Mouse (Mus musculus) forebrain, embryonic 11.5 days (tissue): Measurements from ENCODE around the gene Bcl9. TPM values are rescaled to one million over a fixed set of nuclear protein-coding genes. Genes with fewer than 3 reads are reported as not detected.

Experiments
- ATAC-seq: fragments of 200-750 bp; cut with Nextera tagmentation; replicated peaks from 2 replicates; pipeline ENCODE4 v1.8.0; 2017; ENCODE audit warnings: moderate TSS enrichment; ENCODE audit not compliant: low FRiP score
- DNase-seq: peaks from one replicate; pipeline ENCODE4 v3.0.0-alpha.2; 2017; ENCODE audit warnings: low spot score
- H3K27ac ChIP-seq: fragments of 300-500 bp; sonication (generic); 2 replicates; pipeline ENCODE4 v1.5.1; 2014; ENCODE audit warnings: low read depth, low read length
- H3K27me3 ChIP-seq: fragments of 300-500 bp; sonication (generic); 2 replicates; pipeline ENCODE4 v1.6.1; 2014; ENCODE audit warnings: mild to moderate bottlenecking, low read length, mixed read lengths; ENCODE audit not compliant: control insufficient read depth, insufficient read depth
- H3K36me3 ChIP-seq: fragments of 300-500 bp; sonication (generic); 2 replicates; pipeline ENCODE4 v1.6.1; 2014; ENCODE audit warnings: mild to moderate bottlenecking, low read length, moderate library complexity, mixed read lengths; ENCODE audit not compliant: control insufficient read depth, insufficient read depth
- H3K4me1 ChIP-seq: fragments of 300-500 bp; sonication (generic); replicated peaks from 2 replicates; pipeline ENCODE4 v1.6.1; 2014; ENCODE audit warnings: low read length, mixed read lengths; ENCODE audit not compliant: control insufficient read depth, insufficient read depth
- H3K4me2 ChIP-seq: fragments of 300-500 bp; sonication (generic); 2 replicates; pipeline ENCODE4 v1.6.1; 2014; ENCODE audit warnings: low read depth, mild to moderate bottlenecking, low read length, moderate library complexity, mixed read lengths; ENCODE audit not compliant: severe bottlenecking
- H3K4me3 ChIP-seq: fragments of 300-500 bp; sonication (generic); 2 replicates; pipeline ENCODE4 v1.5.1; 2014; ENCODE audit warnings: low read depth, low read length
- H3K9ac ChIP-seq: fragments of 300-500 bp; sonication (generic); 2 replicates; pipeline ENCODE4 v1.6.1; 2014; ENCODE audit warnings: low read length
- H3K9me3 ChIP-seq: fragments of 300-500 bp; sonication (generic); 2 replicates; pipeline ENCODE4 v1.6.1; 2016; ENCODE audit warnings: low read length, mixed read lengths; ENCODE audit not compliant: control insufficient read depth
- WGBS: fragments of 180-500 bp; shearing (Covaris S2); extraction: QIAGEN DNeasy Blood & Tissue Kit; methylation state at CpG from one replicate; pipeline ENCODE4 v1.1.7; 2014; 5-methylcytosine and 5-hydroxymethylcytosine counted together
- polyA plus RNA-seq: library from polyadenylated mRNA; unstranded; fragments of >200 nt; fragmentation: Nextera tagmentation; extraction: Ambion mirVana; gene quantifications from 2 replicates; pipeline ENCODE4 v1.2.1, GENCODE M21; 2014

The Bcl9 gene
- polyA plus RNA-seq, 1 experiment from 2014 or later = 81.8 TPM

DNA sequence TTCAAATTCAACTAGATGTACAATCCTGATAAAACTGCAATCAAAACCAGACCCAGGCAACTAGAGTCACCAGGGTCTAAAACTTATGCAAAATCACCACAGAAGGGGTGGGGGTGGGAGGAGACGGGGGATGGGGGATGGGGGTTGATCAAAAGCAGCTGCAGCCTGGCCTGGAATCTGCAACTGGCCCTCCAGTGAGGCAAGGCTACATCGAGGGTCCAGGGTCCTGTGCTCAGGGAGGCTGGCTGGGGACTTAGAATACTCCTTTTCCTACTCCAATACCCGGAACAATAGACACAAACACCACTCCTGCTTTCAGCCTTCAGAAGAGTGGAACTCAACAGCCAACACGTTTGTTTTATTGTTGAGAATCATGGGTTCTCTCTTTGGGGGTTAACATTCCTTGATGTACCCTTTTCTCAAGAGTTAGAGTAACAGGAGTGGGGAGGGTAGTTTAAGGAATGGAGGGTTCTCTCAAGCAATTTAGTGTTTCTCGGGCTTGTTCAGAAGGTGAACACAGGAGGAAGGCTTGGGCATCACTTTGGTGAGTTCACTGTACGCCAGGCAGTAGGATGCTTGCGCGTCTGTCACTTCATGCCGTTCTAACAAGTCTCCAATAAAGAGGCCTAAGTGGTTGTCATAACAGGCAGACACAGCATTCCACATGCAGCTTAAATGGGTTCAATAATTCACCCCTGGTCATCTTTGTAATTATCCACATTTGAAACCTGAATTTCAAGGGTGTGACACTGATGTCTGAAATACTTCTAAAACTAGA is 43.7 kb downstream of the Bcl9 start:
- Histone ChIP-seq H3K27me3 (no peaks in the 10 kb centered on the region), H3K27ac (no peak overlapping the region; the same call in 1 of the 2 replicates), H3K4me2 (peak overlapping the region; percentile 15; the same call in 1 of the 2 replicates), H3K4me3 (no peak overlapping the region), H3K36me3 (no peaks in the 10 kb centered on the region), H3K9me3 (peaks cover 5% of the 10 kb centered on the region; the same call in 1 of the 2 replicates), H3K9ac (no peak overlapping the region), H3K4me1 (peaks cover 26% of the 10 kb centered on the region)
- ATAC-seq = no peak; the same call in 1 of the 2 replicates
- DNase-seq = peak; percentile 63
- WGBS = 26% methylated on average over 9 of the region's 9 CpGs

DNA sequence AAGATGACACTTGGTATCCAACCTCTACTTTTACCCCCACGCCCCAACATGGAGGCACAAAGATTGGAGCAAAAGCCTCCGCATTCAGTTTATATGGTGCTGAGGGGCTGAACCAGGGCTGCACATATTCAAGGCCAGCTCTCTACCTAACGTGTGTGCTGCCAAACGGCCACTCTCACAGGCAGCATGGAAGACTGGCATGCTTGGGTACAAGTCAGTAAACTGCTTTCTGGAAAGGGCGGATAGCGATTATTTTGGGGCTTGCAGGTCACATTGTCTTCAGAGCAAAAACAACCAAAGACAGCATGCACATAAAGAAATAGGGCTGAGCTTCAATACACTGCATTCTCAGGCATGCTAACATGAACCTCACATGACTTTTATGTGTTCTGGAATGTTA is 44.8 kb downstream of the Bcl9 start:
- Histone ChIP-seq H3K4me1 (peaks cover 26% of the 10 kb centered on the region), H3K4me3 (no peak overlapping the region), H3K27ac (no peak overlapping the region), H3K4me2 (no peak overlapping the region), H3K9ac (no peak overlapping the region), H3K27me3 (no peaks in the 10 kb centered on the region), H3K9me3 (no peaks in the 10 kb centered on the region), H3K36me3 (no peaks in the 10 kb centered on the region)
- no peak for ATAC-seq
- 81% methylated on average over 6 of the region's 6 CpGs for WGBS
- DNase-seq = no peak

DNA sequence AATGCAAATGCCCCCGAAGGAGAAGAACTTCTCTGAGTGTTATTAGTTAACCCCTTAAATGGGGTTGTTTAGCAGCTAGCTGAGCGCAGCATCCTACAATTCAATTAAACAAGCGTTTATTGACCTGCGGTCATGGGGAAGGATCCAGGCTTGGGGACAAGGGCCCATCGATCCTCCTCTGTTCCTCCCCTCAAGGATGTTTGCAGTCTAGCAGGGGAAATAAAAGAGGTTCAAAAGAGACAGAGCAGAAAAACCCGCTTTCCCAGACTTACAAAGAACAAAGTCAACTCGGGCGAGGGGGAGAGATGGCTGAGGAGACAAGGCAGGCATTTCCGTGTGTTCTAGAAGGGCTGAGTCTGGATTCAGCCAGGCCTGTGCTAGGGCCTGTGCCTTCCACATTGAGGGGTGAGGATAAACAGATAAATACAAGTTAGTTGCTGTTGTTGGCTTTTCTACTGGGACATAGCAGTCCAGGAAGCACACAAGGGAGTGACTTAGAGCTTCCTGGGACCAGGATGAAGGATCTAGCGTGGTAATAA is 55.0 kb downstream of the Bcl9 start:
- Histone ChIP-seq H3K9me3 (no peaks in the 10 kb centered on the region), H3K27me3 (no peaks in the 10 kb centered on the region), H3K4me2 (no peak overlapping the region), H3K9ac (no peak overlapping the region), H3K4me1 (no peaks in the 10 kb centered on the region), H3K27ac (no peak overlapping the region), H3K4me3 (no peak overlapping the region), H3K36me3 (no peaks in the 10 kb centered on the region)
- ATAC-seq = no peak
- DNase-seq = peak; percentile 51
- 33% methylated on average over 10 of the region's 10 CpGs for WGBS

DNA sequence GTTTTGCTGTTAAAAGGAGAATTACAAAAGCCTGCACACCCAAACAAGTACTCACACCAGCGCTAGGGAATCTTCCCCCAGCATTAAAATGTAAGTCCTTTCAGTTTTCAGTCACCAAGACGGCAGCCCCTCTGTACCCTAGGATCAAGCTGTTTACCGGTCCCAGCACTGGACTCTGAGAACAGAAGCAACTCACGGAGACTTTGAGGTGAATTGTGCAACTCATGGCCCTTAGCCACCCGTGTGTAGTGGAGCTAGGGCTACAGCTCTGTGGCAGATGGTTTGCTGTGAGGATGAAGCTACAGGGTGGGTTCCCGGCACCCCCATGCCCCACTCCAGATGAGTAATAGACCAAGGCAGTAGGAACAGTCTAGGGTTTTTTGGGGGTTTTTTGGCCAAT is 55.9 kb downstream of the Bcl9 start:
- ATAC-seq = no peak; the same call in 1 of the 2 replicates
- Histone ChIP-seq H3K4me3 (no peak overlapping the region), H3K4me1 (no peaks in the 10 kb centered on the region), H3K4me2 (no peak overlapping the region), H3K9ac (no peak overlapping the region), H3K36me3 (no peaks in the 10 kb centered on the region), H3K27me3 (no peaks in the 10 kb centered on the region), H3K27ac (no peak overlapping the region), H3K9me3 (no peaks in the 10 kb centered on the region)
- peak; percentile 26 for DNase-seq
- 38% methylated on average over 6 of the region's 6 CpGs for WGBS

DNA sequence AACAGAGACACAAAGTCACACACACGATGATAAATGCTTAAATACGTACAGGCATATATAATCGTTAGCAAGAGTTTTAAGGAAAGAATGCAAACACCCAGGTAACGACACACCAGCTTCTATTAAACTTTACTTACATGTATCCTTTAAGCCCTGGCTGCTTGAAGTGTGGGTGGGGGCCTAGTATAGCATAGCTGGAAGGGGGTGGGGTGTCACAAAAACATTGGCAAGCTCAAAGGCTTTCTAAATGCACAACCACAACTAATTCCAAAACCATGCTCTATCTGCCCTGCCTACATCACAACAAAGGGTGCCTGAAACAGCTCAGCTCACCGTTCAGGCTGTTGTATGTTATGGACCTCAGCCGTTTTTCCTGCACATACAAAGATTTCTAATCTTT is 57.9 kb downstream of the Bcl9 start:
- no peak for DNase-seq
- H3K9ac ChIP-seq = no peak overlapping the region
- H3K4me3 ChIP-seq = no peak overlapping the region
- no peak for ATAC-seq
- H3K4me1 ChIP-seq = no peaks in the 10 kb centered on the region
- H3K9me3 ChIP-seq = no peaks in the 10 kb centered on the region
- no peaks in the 10 kb centered on the region for H3K36me3 ChIP-seq
- H3K27me3 ChIP-seq = no peaks in the 10 kb centered on the region
- H3K27ac ChIP-seq = no peak overlapping the region
- 94% methylated on average over 6 of the region's 6 CpGs for WGBS
- H3K4me2 ChIP-seq = no peak overlapping the region

DNA sequence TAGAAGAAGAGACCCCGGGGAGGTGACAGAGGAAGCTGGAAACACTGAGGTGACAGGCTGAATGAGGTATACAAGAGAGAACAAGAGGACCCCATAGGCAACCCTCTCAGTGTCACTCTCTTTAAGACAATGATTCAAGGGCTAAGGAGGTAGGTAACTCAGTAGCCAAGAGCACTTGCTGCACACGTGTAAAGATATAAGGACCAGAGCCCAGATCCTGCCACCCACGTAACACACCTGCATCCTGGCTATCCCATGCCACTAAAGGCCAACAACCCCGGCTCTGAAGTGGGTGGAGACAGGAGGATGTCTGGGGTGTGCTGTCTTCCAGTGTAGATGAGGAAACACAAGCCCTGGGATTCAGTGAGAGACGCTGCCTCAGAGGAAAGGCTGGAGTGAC is 58.4 kb downstream of the Bcl9 start:
- no peaks in the 10 kb centered on the region for H3K36me3 ChIP-seq
- 91% methylated on average over 5 of the region's 5 CpGs for WGBS
- H3K27ac ChIP-seq = no peak overlapping the region
- no peaks in the 10 kb centered on the region for H3K4me1 ChIP-seq
- no peaks in the 10 kb centered on the region for H3K9me3 ChIP-seq
- no peak overlapping the region for H3K9ac ChIP-seq
- DNase-seq = peak; percentile 44
- ATAC-seq = no peak
- no peaks in the 10 kb centered on the region for H3K27me3 ChIP-seq
- no peak overlapping the region for H3K4me2 ChIP-seq
- no peak overlapping the region for H3K4me3 ChIP-seq

DNA sequence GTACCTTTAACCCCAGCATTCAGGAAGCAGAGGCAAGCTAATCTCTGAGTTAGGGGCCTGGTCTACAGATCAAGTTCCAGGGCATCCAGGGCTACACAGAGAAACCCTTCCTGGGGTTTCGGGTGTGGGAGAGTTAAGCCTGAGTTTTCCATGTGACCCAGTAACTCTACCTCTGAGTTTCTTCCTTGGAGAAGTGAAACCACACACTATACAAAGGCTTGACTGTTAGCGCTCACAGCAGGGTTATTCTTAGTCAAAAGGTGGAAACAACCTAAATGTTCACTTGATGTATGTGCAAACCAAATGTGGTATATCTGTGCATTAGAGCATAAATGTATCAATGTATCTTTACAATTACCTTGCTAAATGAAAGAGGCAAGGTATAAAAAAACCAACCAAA is 59.2 kb downstream of the Bcl9 start:
- whole genome bisulfite sequencing = 77% methylated on average over 2 of the region's 2 CpGs
- Histone ChIP-seq H3K27ac (no peak overlapping the region), H3K4me1 (no peaks in the 10 kb centered on the region), H3K9me3 (no peaks in the 10 kb centered on the region), H3K9ac (no peak overlapping the region), H3K36me3 (no peaks in the 10 kb centered on the region), H3K4me2 (no peak overlapping the region), H3K27me3 (no peaks in the 10 kb centered on the region), H3K4me3 (no peak overlapping the region)
- ATAC-seq = no peak
- peak; percentile 22 for DNase-seq

DNA sequence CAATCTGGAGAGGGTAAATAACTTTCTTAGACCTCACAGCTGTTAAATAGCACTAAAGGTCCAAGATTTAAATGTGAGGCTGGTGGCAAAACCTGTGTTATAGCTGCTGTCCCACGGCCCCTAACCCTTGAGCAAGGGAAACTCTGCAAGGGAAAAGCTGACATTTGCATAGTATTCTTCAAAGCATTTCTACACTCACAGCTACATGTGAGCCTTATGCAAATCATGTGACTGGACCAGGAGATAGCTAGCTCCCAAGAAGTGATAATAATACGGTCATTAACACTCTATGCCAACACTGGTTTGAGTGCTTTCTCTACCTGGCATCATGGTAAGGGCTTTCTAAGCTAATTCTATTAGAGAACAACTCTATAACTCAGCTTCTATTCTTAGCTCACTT is 60.3 kb downstream of the Bcl9 start:
- no peak for ATAC-seq
- Histone ChIP-seq H3K4me1 (no peaks in the 10 kb centered on the region), H3K27me3 (no peaks in the 10 kb centered on the region), H3K9me3 (no peaks in the 10 kb centered on the region), H3K27ac (no peak overlapping the region), H3K4me2 (no peak overlapping the region), H3K9ac (no peak overlapping the region), H3K36me3 (no peaks in the 10 kb centered on the region), H3K4me3 (no peak overlapping the region)
- DNase-seq = no peak
- WGBS = 90% methylated on average over 2 of the region's 2 CpGs

DNA sequence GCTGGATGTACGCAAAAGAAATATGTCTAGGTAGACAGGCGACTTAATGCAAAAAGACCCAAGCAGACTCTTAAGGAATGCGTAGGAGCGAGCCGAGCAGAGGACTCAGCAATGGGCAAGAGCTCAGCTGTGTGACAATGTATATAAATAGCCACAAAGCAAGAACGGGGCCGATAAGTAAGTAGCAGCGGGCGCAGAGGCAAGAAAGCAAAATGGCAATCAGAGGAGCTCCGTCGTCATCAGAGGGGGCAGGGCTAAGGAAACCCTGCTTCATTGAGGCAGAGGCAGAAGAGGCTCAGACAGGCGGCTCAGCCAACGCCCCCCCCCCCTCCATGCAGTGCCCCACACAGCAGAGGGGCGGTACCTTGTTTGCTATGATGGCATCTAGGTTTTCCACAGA is 62.9 kb downstream of the Bcl9 start:
- Histone ChIP-seq H3K27me3 (no peaks in the 10 kb centered on the region), H3K9me3 (no peaks in the 10 kb centered on the region; the same call in 1 of the 2 replicates), H3K4me2 (no peak overlapping the region), H3K4me3 (no peak overlapping the region), H3K27ac (no peak overlapping the region), H3K4me1 (no peaks in the 10 kb centered on the region), H3K9ac (no peak overlapping the region), H3K36me3 (no peaks in the 10 kb centered on the region; the same call in 1 of the 2 replicates)
- 90% methylated on average over 14 of the region's 14 CpGs for WGBS
- DNase-seq = no peak
- no peak for ATAC-seq
